Mouse (Mus musculus) left cerebral cortex, adult 2 months (tissue): Measurements from ENCODE around the gene Whrn. TPM values are rescaled to one million over a fixed set of nuclear protein-coding genes. Genes with fewer than 3 reads are reported as not detected.

Experiments used
- DNase-seq, 2 experiments: peaks; one replicate each; pipeline ENCODE4 v3.0.0; 2021 to 2022; ENCODE audit warnings: low spot score in 2 of 2, mixed read lengths in 1 of 2; ENCODE audit errors: extremely low spot score in 1 of 2
- H3K27ac ChIP-seq: fragments of 200-600 bp; 2 replicates; pipeline ENCODE4 v1.8.1; 2022
- H3K4me3 ChIP-seq: fragments of 200-600 bp; 2 replicates; pipeline ENCODE4 v1.8.1; 2022
- CTCF ChIP-seq: fragments of 200-600 bp; IDR thresholded peaks from 2 replicates; pipeline ENCODE4 v1.8.1; 2022; ENCODE audit warnings: antibody characterized with exemption, mild to moderate bottlenecking, moderate library complexity
- intact Hi-C: fragments of 180-260 bp; cut with DNase I; formaldehyde crosslinking; loops from one replicate; pipeline ENCODE4 v1.15.1; 2025
- total RNA-seq, 2 experiments: library from RNA; stranded (reverse); gene quantifications; 2 replicates each; pipeline ENCODE4 v1.2.3; 2021

The Whrn gene
- total RNA-seq, 2 experiments from 2014 or later: 45.1 to 53.7 TPM

- Histone ChIP-seq H3K27ac (no peak overlapping the region), H3K4me3 (no peak overlapping the region)
- no peak for DNase-seq
- TF ChIP-seq CTCF: no peak
- intact Hi-C loops: no loop called here
Measured at GRCm38 (mm10) chr4:63411222-63411621, 84.6 kb downstream of the Whrn start.

- no peak overlapping the region for H3K27ac ChIP-seq
- peak overlapping the region; percentile 64 for H3K4me3 ChIP-seq
- no peak for TF ChIP-seq CTCF
- DNase-seq: peak; percentile 87 to 90
- intact Hi-C loops: no loop called here
Measured at GRCm38 (mm10) chr4:63410583-63410934, 85.2 kb downstream of the Whrn start.

- Histone ChIP-seq H3K27ac (peak overlapping the region; percentile 9; the same call in 1 of the 2 replicates), H3K4me3 (peak overlapping the region; percentile 64)
- DNase-seq: peak in 1 of 2 experiments; percentile 33
- intact Hi-C loops: loop anchor here (5.0 kb wide), 1 partner anchor 228 kb away; no protein-coding TSS in a partner anchor
- no peak for TF ChIP-seq CTCF
Measured at GRCm38 (mm10) chr4:63409908-63410582, 85.7 kb downstream of the Whrn start.

- peak overlapping the region; percentile 9 for H3K27ac ChIP-seq
- no peak for DNase-seq
- intact Hi-C loops: loop anchor here (5.0 kb wide), 1 partner anchor 227 kb away; no protein-coding TSS in a partner anchor
- peak overlapping the region; percentile 64 for H3K4me3 ChIP-seq
- no peak for TF ChIP-seq CTCF
Measured at GRCm38 (mm10) chr4:63409317-63409907, 86.4 kb downstream of the Whrn start.

- peak; percentile 79 for TF ChIP-seq CTCF
- Histone ChIP-seq H3K4me3 (no peak overlapping the region), H3K27ac (no peak overlapping the region)
- peak; percentile 39 to 53 for DNase-seq
- intact Hi-C loops: loop anchor here (1.0 to 5.0 kb wide), 2 partner anchors 40 to 226 kb away; no protein-coding TSS in a partner anchor
Measured at GRCm38 (mm10) chr4:63408649-63409048, 87.1 kb downstream of the Whrn start.

- no peak overlapping the region for H3K4me3 ChIP-seq
- intact Hi-C loops: loop anchor here (1.0 to 5.0 kb wide), 2 partner anchors 40 to 226 kb away; no protein-coding TSS in a partner anchor
- TF ChIP-seq CTCF: no peak
- DNase-seq: no peak
- H3K27ac ChIP-seq: no peak overlapping the region
Measured at GRCm38 (mm10) chr4:63408247-63408646, 87.5 kb downstream of the Whrn start.

GRCm38 (mm10) chr4:63405683-63406082, 90.1 kb downstream of the Whrn start:
- H3K27ac ChIP-seq: no peak overlapping the region
- intact Hi-C loops: loop anchor here (5.0 kb wide), 1 partner anchor 223 kb away; no protein-coding TSS in a partner anchor
- no peak overlapping the region for H3K4me3 ChIP-seq
- no peak for TF ChIP-seq CTCF
- DNase-seq: no peak

- no peak for TF ChIP-seq CTCF
- Histone ChIP-seq H3K27ac (no peak overlapping the region), H3K4me3 (no peak overlapping the region)
- intact Hi-C loops: loop anchor here (5.0 kb wide), 1 partner anchor 223 kb away; no protein-coding TSS in a partner anchor
- no peak for DNase-seq
Measured at GRCm38 (mm10) chr4:63405051-63405450, 90.7 kb downstream of the Whrn start.

- intact Hi-C loops: no loop called here
- no peak overlapping the region for H3K27ac ChIP-seq
- no peak overlapping the region for H3K4me3 ChIP-seq
- no peak for DNase-seq
- TF ChIP-seq CTCF: no peak
Measured at GRCm38 (mm10) chr4:63404205-63404604, 91.6 kb downstream of the Whrn start.

GRCm38 (mm10) chr4:63403040-63403959, 92.5 kb downstream of the Whrn start, which contains the start of gene Akna:
Gene Akna (minus strand): TSS chr4:63403354.
- DNase-seq: peak; percentile 51 to 70
- Histone ChIP-seq H3K27ac (peak within 1 kb of the TSS; percentile 77), H3K4me3 (peak within 1 kb of the TSS; percentile 38)
- no peak for TF ChIP-seq CTCF
- intact Hi-C loops: no loop called here

GRCm38 (mm10) chr4:63402558-63402957, 93.2 kb downstream of the Whrn start:
- Histone ChIP-seq H3K4me3 (peak overlapping the region; percentile 38), H3K27ac (peak overlapping the region; percentile 77)
- no peak for TF ChIP-seq CTCF
- intact Hi-C loops: no loop called here
- no peak for DNase-seq
